Mouse (Mus musculus) bone marrow, adult 2 months (tissue): ENCODE results near the gene Gm20716.

Experiments used
- CTCF ChIP-seq: fragments of 200-500 bp; IDR thresholded peaks from 2 replicates; pipeline ENCODE4 v1.5.1; 2011; ENCODE audit warnings: low read length, control low read depth; ENCODE audit not compliant: control insufficient read depth, insufficient read depth
- POLR2A ChIP-seq: fragments of 200-500 bp; IDR thresholded peaks from 2 replicates; pipeline ENCODE4 v1.6.1; 2011; ENCODE audit warnings: low read depth, mild to moderate bottlenecking, control low read depth, low read length, borderline replicate concordance; ENCODE audit not compliant: control insufficient read depth

DNA sequence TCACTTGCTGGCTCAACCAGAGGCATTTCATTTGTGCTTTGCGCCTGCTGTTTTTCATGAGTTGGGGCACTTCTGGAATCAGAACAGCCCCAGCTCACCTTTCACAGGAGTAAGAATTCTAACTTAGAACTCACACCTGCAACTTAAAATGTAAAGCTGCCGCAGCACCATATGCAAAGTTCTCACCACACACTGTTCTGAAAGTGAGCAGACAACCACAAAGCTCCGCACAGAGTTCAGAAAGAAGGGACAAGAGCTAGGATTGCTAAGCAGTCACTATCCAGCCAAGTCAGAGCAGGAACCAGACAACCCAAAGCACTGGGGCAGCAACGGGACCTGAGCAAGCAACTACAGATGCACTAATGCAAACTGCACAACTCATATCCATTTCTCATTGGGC, 30.7 kb downstream of the Gm20716 start:
- TF ChIP-seq CTCF (no peak), POLR2A (no peak)
